10 mouse cellular contexts compared by ENCODE assay signal in genomic region chr11:31617236-31617635, GRCm38 (mm10). TPM values are rescaled to one million over a fixed set of nuclear protein-coding genes. Genes with fewer than 3 reads are reported as not detected.
DNase-seq lines count a peak whose midpoint lies in the region; ATAC-seq and TF ChIP-seq lines count a peak whose summit lies in the region.
"Had no signal": no experiment of that assay in that cellular context is flagged by ENCODE, and none has a peak within 500 bp of the region (broad histone marks: within the 10 kb centered on the region; RNA-seq: fewer than 3 reads in every experiment).

No protein-coding gene starts in this region.

- TF ChIP-seq CTCF in lung, embryonic 14.5 days (IDR thresholded peaks at IDR 0.05; ENCODE audit: low read depth): no peak
- TF ChIP-seq CTCF in left cerebral cortex, adult 2 months (IDR thresholded peaks at IDR 0.05): no peak

- intact Hi-C loops in left cerebral cortex, postnatal 14 days (cut with DNase I): no loop called here
- intact Hi-C loops in left cerebral cortex, adult 2 months (cut with DNase I): no loop called here

- ATAC-seq in neural tube, embryonic 11.5 days (ENCODE audit: insufficient read depth, low FRiP score, low TSS enrichment): no peak
- peak; percentile 51; the same call in 1 of the 2 replicates for ATAC-seq in granulocyte monocyte progenitor cell, adult 5-6 weeks (replicated peaks; ENCODE audit: poor library complexity, severe bottlenecking)
- peak; percentile 67; the same call in 1 of the 2 replicates for ATAC-seq in lung, embryonic 14.5 days (ENCODE audit: insufficient read depth)

- H3K9me3 ChIP-seq in neural tube, embryonic 11.5 days (ENCODE audit: control insufficient read depth, low read length): no peaks in the 10 kb centered on the region
- no peaks in the 10 kb centered on the region for H3K9me3 ChIP-seq in lung, embryonic 14.5 days (ENCODE audit: low read depth, low read length)
- no peaks in the 10 kb centered on the region for H3K9me3 ChIP-seq in hindbrain, embryonic 10.5 days
- H3K9me3 ChIP-seq: embryonic facial prominence, embryonic 13.5 days had no signal

- H3K4me1 ChIP-seq in neural tube, embryonic 11.5 days (ENCODE audit: control insufficient read depth, insufficient read depth, low read length): no peaks in the 10 kb centered on the region
- H3K4me1 ChIP-seq in lung, embryonic 14.5 days (ENCODE audit: insufficient read depth): no peaks in the 10 kb centered on the region
- H3K4me1 ChIP-seq in hindbrain, embryonic 10.5 days (replicated peaks): peaks cover 9% of the 10 kb centered on the region; the same call in 1 of the 2 replicates
- H3K4me1 ChIP-seq: embryonic facial prominence, embryonic 13.5 days had no signal

- 71% methylated on average over 3 of the region's 3 CpGs for WGBS in neural tube, embryonic 11.5 days
- 42% methylated on average over 3 of the region's 3 CpGs for WGBS in lung, embryonic 14.5 days
- WGBS in hindbrain, embryonic 10.5 days: 62% methylated on average over 3 of the region's 3 CpGs

- H3K36me3 ChIP-seq in neural tube, embryonic 11.5 days (ENCODE audit: control insufficient read depth, insufficient read depth, low read length): no peaks in the 10 kb centered on the region
- no peaks in the 10 kb centered on the region for H3K36me3 ChIP-seq in lung, embryonic 14.5 days (ENCODE audit: insufficient read depth)
- no peaks in the 10 kb centered on the region for H3K36me3 ChIP-seq in hindbrain, embryonic 10.5 days
- H3K36me3 ChIP-seq: embryonic facial prominence, embryonic 13.5 days had no signal

- no peak overlapping the region for H3K9ac ChIP-seq in neural tube, embryonic 11.5 days (ENCODE audit: low read length)
- no peak overlapping the region for H3K9ac ChIP-seq in lung, embryonic 14.5 days
- H3K9ac ChIP-seq: embryonic facial prominence, embryonic 13.5 days; liver, embryonic 14.5 days had no signal

- no peak overlapping the region for H3K4me3 ChIP-seq in neural tube, embryonic 11.5 days (ENCODE audit: low read depth, low read length)
- H3K4me3 ChIP-seq in lung, embryonic 14.5 days (ENCODE audit: low read depth, low read length): no peak overlapping the region
- H3K4me3 ChIP-seq in left cerebral cortex, adult 2 months: no peak overlapping the region
- H3K4me3 ChIP-seq in hindbrain, embryonic 10.5 days: no peak overlapping the region
- H3K4me3 ChIP-seq: embryonic facial prominence, embryonic 13.5 days had no signal

- no peak overlapping the region for H3K27ac ChIP-seq in neural tube, embryonic 11.5 days (ENCODE audit: low read depth, low read length)
- no peak overlapping the region for H3K27ac ChIP-seq in lung, embryonic 14.5 days (ENCODE audit: low read depth)
- no peak overlapping the region for H3K27ac ChIP-seq in left cerebral cortex, adult 2 months
- H3K27ac ChIP-seq in hindbrain, embryonic 10.5 days: no peak overlapping the region
- H3K27ac ChIP-seq: embryonic facial prominence, embryonic 13.5 days; liver, embryonic 14.5 days had no signal

- H3K4me2 ChIP-seq in neural tube, embryonic 11.5 days (ENCODE audit: low read depth): no peak overlapping the region
- H3K4me2 ChIP-seq in lung, embryonic 14.5 days: no peak overlapping the region
- H3K4me2 ChIP-seq: embryonic facial prominence, embryonic 13.5 days had no signal

- H3K27me3 ChIP-seq in neural tube, embryonic 11.5 days (ENCODE audit: control insufficient read depth, insufficient read depth, low read length): no peaks in the 10 kb centered on the region
- H3K27me3 ChIP-seq in lung, embryonic 14.5 days (ENCODE audit: insufficient read depth, low read length): no peaks in the 10 kb centered on the region
- H3K27me3 ChIP-seq in hindbrain, embryonic 10.5 days (ENCODE audit: insufficient read depth, poor library complexity, severe bottlenecking): no peaks in the 10 kb centered on the region
- H3K27me3 ChIP-seq: embryonic facial prominence, embryonic 13.5 days had no signal

- DNase-seq in neural tube, embryonic 11.5 days (ENCODE audit: low spot score): peak; percentile 7
- no peak for DNase-seq in neural tube, embryonic 10.5 days (ENCODE audit: extremely low spot score, low spot score)
- DNase-seq in lung, embryonic 14.5 days: peak; percentile 72
- DNase-seq in urinary bladder, postnatal 36 days (ENCODE audit: low spot score in 2 of 2): peak; percentile 65 to 90
- no peak for DNase-seq in left cerebral cortex, postnatal 14 days (ENCODE audit: low spot score in 2 of 2)
- DNase-seq in left cerebral cortex, adult 2 months (ENCODE audit: extremely low spot score in 1 of 2, low spot score in 2 of 2): no peak
- no peak for DNase-seq in hindbrain, embryonic 10.5 days (ENCODE audit: low spot score)

RNA-seq across cellular contexts. Expression of gene Bod1, which starts 54.4 kb away (rescaled TPM):
- 153 and 162 TPM in 2 replicates for polyA plus RNA-seq in neural tube, embryonic 11.5 days (2014; fragmentation: Nextera tagmentation; extraction: Ambion mirVana)
- 16.5 and 22.8 TPM in 2 replicates for total RNA-seq in granulocyte monocyte progenitor cell, adult 5-6 weeks (2014; fragmentation: Nextera tagmentation)
- 21.4 and 26.3 TPM in 2 replicates for total RNA-seq in granulocyte monocyte progenitor cell, adult 5-6 weeks (2017)
- polyA plus RNA-seq in lung, embryonic 14.5 days (2014; fragmentation: Nextera tagmentation; extraction: Ambion mirVana): 98.3 and 113 TPM in 2 replicates
- 10 to 100 TPM; 87.2 to 90.5 TPM for total RNA-seq in left cerebral cortex, postnatal 14 days (2021)
- total RNA-seq in left cerebral cortex, adult 2 months (2021): 100 to 1,000 TPM; 100 to 101 TPM
- 123 and 136 TPM in 2 replicates for polyA plus RNA-seq in hindbrain, embryonic 10.5 days (2016; fragmentation: Nextera tagmentation; extraction: Ambion mirVana)

Comparison
In these comparisons a context has a peak if more than half of its experiments do, and no peak if none do; other contexts are left out.
1. DNase-seq: peak in neural tube, embryonic 11.5 days (single experiment), lung, embryonic 14.5 days (single experiment) and urinary bladder, postnatal 36 days (2 of 2); none in neural tube, embryonic 10.5 days (single experiment), left cerebral cortex, postnatal 14 days (0 of 2), left cerebral cortex, adult 2 months (0 of 2) and hindbrain, embryonic 10.5 days (single experiment).